Mouse (Mus musculus): ENCODE measurements around the gene Rxylt1. TPM values are rescaled to one million over a fixed set of nuclear protein-coding genes. Genes with fewer than 3 reads are reported as not detected.

Rxylt1 gene
- 17.4 and 17.9 TPM in 2 replicates for polyA plus RNA-seq (2012; rRNA removed)

DNA sequence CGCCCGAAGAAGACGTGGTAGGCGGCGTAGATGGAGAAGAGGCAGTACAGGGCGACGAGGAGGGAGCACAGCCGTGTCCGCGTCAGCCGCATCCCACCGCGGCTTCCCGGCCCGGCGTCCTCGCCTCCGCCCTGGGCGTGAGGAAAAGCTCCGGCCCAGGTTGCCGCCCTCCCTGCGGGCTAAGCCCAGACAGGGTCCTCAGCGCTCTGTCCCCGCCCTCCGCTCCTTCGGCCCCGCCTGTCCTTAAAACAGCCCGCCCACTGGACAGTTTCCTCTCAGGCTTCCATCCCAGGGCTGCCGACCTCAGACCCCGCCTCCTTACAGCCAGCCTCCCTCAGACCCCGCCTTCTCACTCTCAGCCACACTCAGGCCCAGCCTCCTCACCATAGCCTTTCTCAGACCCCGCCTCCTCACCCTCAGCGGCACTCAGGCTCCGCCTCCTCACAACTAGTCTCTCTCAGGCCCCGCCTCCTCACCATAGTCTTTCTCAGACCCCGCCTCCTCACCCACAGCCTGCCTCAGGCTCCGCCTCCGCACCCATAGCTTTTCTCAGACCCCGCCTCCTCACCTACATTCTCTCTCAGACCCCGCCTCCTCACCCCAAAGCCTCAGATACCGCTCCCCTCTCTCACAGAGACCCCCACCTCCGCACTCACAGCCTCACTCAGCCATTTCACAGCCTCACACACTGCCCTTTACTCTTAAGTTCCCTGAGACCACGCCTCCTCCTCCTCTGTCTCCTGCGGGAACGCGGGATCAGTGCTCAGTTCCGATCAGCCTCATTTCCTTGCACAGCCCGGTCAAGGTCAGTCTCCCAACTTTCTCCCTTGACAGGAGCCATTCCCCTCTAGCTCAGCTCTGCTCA is at the start of gene Rxylt1:
Gene Rxylt1 (minus strand): TSS at position 392 of the 865 bp plus-strand sequence.

DNA sequence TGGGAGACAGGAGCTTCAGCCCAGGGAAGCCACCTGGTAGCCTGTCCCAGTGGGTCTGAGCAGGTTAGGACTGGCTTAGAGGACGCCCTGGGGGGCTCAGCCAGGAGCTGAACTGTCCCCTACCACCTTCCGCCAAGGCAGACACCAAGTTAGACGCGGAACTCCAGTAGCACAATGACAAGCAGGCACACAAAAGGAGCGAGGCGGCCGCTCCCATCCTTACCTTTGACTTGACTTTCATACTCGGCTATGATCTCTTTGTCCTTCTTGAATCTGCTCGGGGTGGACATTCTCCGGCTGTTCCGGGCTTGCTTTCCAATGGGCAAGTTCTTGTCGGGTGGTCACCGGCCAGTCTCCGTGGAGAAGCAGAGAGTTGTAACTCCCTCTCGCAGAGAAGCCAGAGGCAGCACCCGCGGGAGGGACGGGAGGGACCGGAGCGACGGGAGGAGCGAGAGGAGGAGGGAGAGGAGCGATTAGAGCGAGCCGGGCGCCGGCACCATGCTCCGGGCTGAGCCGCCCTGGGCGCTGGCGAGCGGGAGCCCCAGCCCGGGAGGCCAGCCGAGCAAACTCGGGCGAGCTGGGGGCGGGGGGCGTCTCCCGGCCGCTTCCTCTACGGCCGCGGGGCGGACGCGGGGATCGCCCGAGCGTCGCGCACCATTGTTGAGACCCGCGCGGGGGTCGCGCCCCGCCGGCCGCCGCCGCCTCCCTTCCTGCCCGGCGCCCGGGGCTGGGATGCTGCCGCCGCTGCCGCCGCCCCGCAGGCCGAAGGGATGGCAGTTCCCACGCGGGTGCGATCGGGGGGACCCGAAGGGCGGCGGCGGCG is 50.1 kb downstream of the Rxylt1 start, which contains the start of gene Srgap1:
Gene Srgap1 (minus strand): TSS at position 412 of the 823 bp plus-strand sequence.

Other genes with a start within 250 kb of the Rxylt1 start
- gene Srgap1, start 50.1 kb downstream of the Rxylt1 start, polyA plus RNA-seq (2012; rRNA removed): 38.0 and 46.1 TPM in 2 replicates